ENCODE assay signal across 19 mouse cellular contexts in genomic region chr5:117271945-117272344, GRCm38 (mm10). TPM values are rescaled to one million over a fixed set of nuclear protein-coding genes. Genes with fewer than 3 reads are reported as not detected.
DNase-seq lines count a peak whose midpoint lies in the region; ATAC-seq lines count a peak whose summit lies in the region.
"Had no signal": no experiment of that assay in that cellular context is flagged by ENCODE, and none has a peak within 500 bp of the region (broad histone marks: within the 10 kb centered on the region; RNA-seq: fewer than 3 reads in every experiment).

No protein-coding gene starts in this region.

- peaks cover 9% of the 10 kb centered on the region; the same call in 1 of the 2 replicates for H3K36me3 ChIP-seq in forebrain, embryonic 15.5 days
- H3K36me3 ChIP-seq in forebrain, embryonic 12.5 days (replicated peaks), result peaks cover 3% of the 10 kb centered on the region; the same call in 1 of the 2 replicates
- H3K36me3 ChIP-seq: limb, embryonic 12.5 days had no signal

- no peaks in the 10 kb centered on the region for H3K27me3 ChIP-seq in forebrain, embryonic 15.5 days
- no peaks in the 10 kb centered on the region for H3K27me3 ChIP-seq in forebrain, embryonic 12.5 days
- H3K27me3 ChIP-seq: limb, embryonic 12.5 days; liver, embryonic 15.5 days; megakaryocyte, embryonic 14.5 days; neural tube, embryonic 13.5 days had no signal

- WGBS in forebrain, embryonic 15.5 days, result 88% methylated on average over 14 of the region's 14 CpGs
- WGBS in forebrain, embryonic 12.5 days, result 90% methylated on average over 14 of the region's 14 CpGs

- H3K9me3 ChIP-seq in forebrain, embryonic 15.5 days, result no peaks in the 10 kb centered on the region
- H3K9me3 ChIP-seq in forebrain, embryonic 12.5 days, result no peaks in the 10 kb centered on the region
- H3K9me3 ChIP-seq: forebrain, embryonic 10.5 days; limb, embryonic 12.5 days; liver, embryonic 15.5 days; megakaryocyte, embryonic 14.5 days; neural tube, embryonic 13.5 days had no signal

- H3K9ac ChIP-seq in forebrain, embryonic 15.5 days (replicated peaks), result no peak overlapping the region
- H3K9ac ChIP-seq in forebrain, embryonic 12.5 days, result no peak overlapping the region
- H3K9ac ChIP-seq: limb, embryonic 12.5 days; liver, embryonic 15.5 days; neural tube, embryonic 13.5 days had no signal

- no peak for ATAC-seq in forebrain, embryonic 15.5 days (replicated peaks)
- ATAC-seq in forebrain, embryonic 12.5 days (ENCODE audit: low FRiP score), result no peak
- ATAC-seq: hindbrain, embryonic 16.5 days had no signal

- H3K4me2 ChIP-seq in forebrain, embryonic 15.5 days (replicated peaks), result no peak overlapping the region
- H3K4me2 ChIP-seq in forebrain, embryonic 12.5 days, result no peak overlapping the region
- H3K4me2 ChIP-seq: limb, embryonic 12.5 days; liver, embryonic 15.5 days; neural tube, embryonic 13.5 days had no signal

- no peaks in the 10 kb centered on the region for H3K4me1 ChIP-seq in forebrain, embryonic 15.5 days
- H3K4me1 ChIP-seq in forebrain, embryonic 12.5 days, result no peaks in the 10 kb centered on the region
- H3K4me1 ChIP-seq: limb, embryonic 12.5 days; liver, embryonic 15.5 days; neural tube, embryonic 13.5 days had no signal

- DNase-seq in cerebellum, postnatal 10 days, result peak; percentile 43 to 46
- DNase-seq in cerebellum, adult 8-10 months, result no peak
- peak; percentile 75 to 84 for DNase-seq in frontal cortex, adult 2 months (ENCODE audit: extremely low spot score in 1 of 2, low spot score in 1 of 2)
- DNase-seq in layer of hippocampus, postnatal 36 days, result peak; percentile 60 to 64
- DNase-seq in right cerebral cortex, postnatal 10 days (ENCODE audit: low spot score in 2 of 2), result peak; percentile 76 to 80
- no peak for DNase-seq in liver
- DNase-seq: heart, postnatal 14 days; kidney, adult 18-20 months; kidney, postnatal 25 days; lung, postnatal 10 days; thymus, postnatal 4 days had no signal

- H3K4me3 ChIP-seq in forebrain, embryonic 15.5 days, result no peak overlapping the region
- no peak overlapping the region for H3K4me3 ChIP-seq in forebrain, embryonic 12.5 days (replicated peaks)
- H3K4me3 ChIP-seq: forebrain, embryonic 10.5 days; limb, embryonic 12.5 days; liver, embryonic 15.5 days; megakaryocyte, embryonic 14.5 days; neural tube, embryonic 13.5 days had no signal

- no peak overlapping the region for H3K27ac ChIP-seq in forebrain, embryonic 15.5 days (replicated peaks)
- H3K27ac ChIP-seq in forebrain, embryonic 12.5 days, result no peak overlapping the region
- H3K27ac ChIP-seq: forebrain, embryonic 10.5 days; limb, embryonic 12.5 days; liver, embryonic 15.5 days; neural tube, embryonic 13.5 days had no signal

RNA-seq across cellular contexts. Expression of gene Pebp1, which starts 15.5 kb away (rescaled TPM):
- 740 and 785 TPM in 2 replicates for polyA plus RNA-seq in frontal cortex, adult 2 months (2012; rRNA removed)
- 100 to 1,000 TPM; 673 to 712 TPM for total RNA-seq in layer of hippocampus, postnatal 36 days (2021)
- polyA plus RNA-seq in forebrain, embryonic 15.5 days (2015; fragmentation: Nextera tagmentation; extraction: Ambion mirVana), result 1,178 and 1,180 TPM in 2 replicates
- 856 and 860 TPM in 2 replicates for polyA plus RNA-seq in forebrain, embryonic 12.5 days (2016; fragmentation: Nextera tagmentation; extraction: Ambion mirVana)

RNA-seq across cellular contexts. Expression of gene Vsig10, which starts 46.9 kb away (rescaled TPM):
- 1.6 and 2.4 TPM in 2 replicates for polyA plus RNA-seq in frontal cortex, adult 2 months (2012; rRNA removed)
- total RNA-seq in layer of hippocampus, postnatal 36 days (2021), result 1 to 10 TPM; 1.9 to 2.6 TPM
- polyA plus RNA-seq in forebrain, embryonic 15.5 days (2015; fragmentation: Nextera tagmentation; extraction: Ambion mirVana), result 1.4 and 1.7 TPM in 2 replicates
- polyA plus RNA-seq in forebrain, embryonic 12.5 days (2016; fragmentation: Nextera tagmentation; extraction: Ambion mirVana), result 3.0 and 3.7 TPM in 2 replicates

Comparison
In these comparisons a context has a peak if more than half of its experiments do, and no peak if none do; other contexts are left out.
1. DNase-seq: peak in cerebellum, postnatal 10 days (2 of 2), frontal cortex, adult 2 months (2 of 2), layer of hippocampus, postnatal 36 days (2 of 2) and right cerebral cortex, postnatal 10 days (2 of 2); none in cerebellum, adult 8-10 months (single experiment) and liver (single experiment).